ENCODE assay signal across 8 mouse cellular contexts in the genomic region with DNA sequence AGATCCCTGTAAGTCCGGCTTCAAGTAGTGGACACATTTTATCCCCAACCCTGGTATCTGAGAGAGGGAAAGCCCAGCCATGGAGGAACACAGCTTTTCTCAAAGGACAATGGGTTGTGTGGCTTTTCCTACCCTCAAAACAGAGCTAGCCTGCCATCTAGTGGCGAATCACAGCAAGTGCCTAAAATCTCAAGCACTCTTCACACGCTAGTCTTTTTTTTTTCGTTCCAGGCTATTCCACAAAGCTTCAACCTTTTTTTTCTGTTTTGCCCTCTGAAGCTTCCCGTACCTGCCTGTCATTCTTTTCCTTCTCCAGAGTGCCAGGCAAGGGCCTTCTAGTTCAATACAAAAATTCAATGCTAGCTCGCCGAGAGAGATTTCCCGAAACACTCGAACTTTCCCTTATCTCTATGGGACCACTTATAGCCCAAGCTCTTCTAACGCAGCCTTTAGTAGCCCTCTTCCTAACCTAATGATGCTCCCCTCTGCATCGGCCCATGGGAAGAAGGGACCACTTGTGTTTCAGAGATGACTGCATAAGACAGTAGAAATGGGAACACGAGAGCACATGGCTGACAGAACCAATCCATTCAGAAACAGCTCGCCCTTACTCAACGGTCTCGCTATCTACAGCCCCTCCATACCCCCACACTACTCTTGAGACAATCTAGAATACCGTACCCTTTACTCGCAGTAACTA. TPM values are rescaled to one million over a fixed set of nuclear protein-coding genes. Genes with fewer than 3 reads are reported as not detected.
DNase-seq lines count a peak whose midpoint lies in the region; ATAC-seq and TF ChIP-seq lines count a peak whose summit lies in the region.

No protein-coding gene starts in this region.

- H3K9ac ChIP-seq in ES-E14 (ENCODE audit: insufficient read depth, low read depth, low read length, poor library complexity, severe bottlenecking), result peak overlapping the region; percentile 56; the same call in 1 of the 2 replicates
- H3K9ac ChIP-seq in forebrain, postnatal 0 days, result peak overlapping the region; percentile 87
- peak overlapping the region; percentile 54 for H3K9ac ChIP-seq in lung, embryonic 14.5 days

- 1% methylated on average over 17 of the region's 17 CpGs for WGBS in forebrain, postnatal 0 days
- under 1% methylated on average over 17 of the region's 17 CpGs for WGBS in lung, embryonic 14.5 days
- under 1% methylated on average over 17 of the region's 17 CpGs for WGBS in olfactory bulb, adult 2 months

- peak; percentile 79 for DNase-seq in ES-E14 (ENCODE audit: low read depth, low spot score)
- peak; percentile 81 to 83 for DNase-seq in cerebellum, adult 18-20 months
- peak; percentile 93 for DNase-seq in forebrain, postnatal 0 days
- DNase-seq in heart, postnatal 4 days, result peak; percentile 85
- DNase-seq in layer of hippocampus, adult 2 months (ENCODE audit: low spot score in 2 of 2), result peak; percentile 81 to 86
- peak; percentile 94 for DNase-seq in lung, embryonic 14.5 days
- DNase-seq in thymus, adult 18-20 months, result peak; percentile 28 to 65

- H3K4me1 ChIP-seq in ES-E14 (ENCODE audit: control insufficient read depth in 2 of 2, insufficient read depth in 2 of 2, low read length in 2 of 2, poor library complexity in 1 of 2), result peaks cover 0 to 3% of the 10 kb centered on the region in 2 experiments; a peak in 1 of 4 replicates
- H3K4me1 ChIP-seq in forebrain, postnatal 0 days (ENCODE audit: insufficient read depth), result peaks cover 9% of the 10 kb centered on the region; the same call in 1 of the 2 replicates
- H3K4me1 ChIP-seq in lung, embryonic 14.5 days (ENCODE audit: insufficient read depth), result 0 out of 2 replicates have a peak, but pooled peaks cover 5% of the 10 kb centered on the region
- peaks cover 9% of the 10 kb centered on the region for H3K4me1 ChIP-seq in olfactory bulb, adult 2 months (ENCODE audit: control insufficient read depth, insufficient read depth, low read length)

- peaks cover 9% of the 10 kb centered on the region for H3K36me3 ChIP-seq in ES-E14 (ENCODE audit: control insufficient read depth, insufficient read depth, low read length, poor library complexity, severe bottlenecking)
- H3K36me3 ChIP-seq in forebrain, postnatal 0 days (ENCODE audit: insufficient read depth), result 0 out of 2 replicates have a peak, but pooled peaks cover 3% of the 10 kb centered on the region
- peaks cover 16% of the 10 kb centered on the region for H3K36me3 ChIP-seq in lung, embryonic 14.5 days (ENCODE audit: insufficient read depth)

- peak; percentile 96 for TF ChIP-seq CTCF in forebrain, postnatal 0 days (IDR thresholded peaks at IDR 0.05; ENCODE audit: low read depth)
- TF ChIP-seq CTCF in layer of hippocampus, adult 2 months (conservative IDR thresholded peaks at IDR 0.05), result peak; percentile 94
- TF ChIP-seq CTCF in lung, embryonic 14.5 days (IDR thresholded peaks at IDR 0.05; ENCODE audit: low read depth), result peak; percentile 96
- TF ChIP-seq CTCF in olfactory bulb, adult 2 months (IDR thresholded peaks at IDR 0.05; ENCODE audit: insufficient read depth, low read depth, low read length), result no peak

- H3K4me3 ChIP-seq in ES-E14 (ENCODE audit: insufficient read depth in 1 of 2, low read depth in 1 of 2, low read length in 2 of 2, poor library complexity in 1 of 2, severe bottlenecking in 1 of 2), result peak overlapping the region in 1 of 2 experiments; percentile 52; a peak in 2 of 4 replicates
- H3K4me3 ChIP-seq in forebrain, postnatal 0 days (ENCODE audit: low read depth, low read length), result peak overlapping the region; percentile 61
- H3K4me3 ChIP-seq in layer of hippocampus, adult 2 months, result peak overlapping the region; percentile 76
- peak overlapping the region; percentile 71 for H3K4me3 ChIP-seq in lung, embryonic 14.5 days (ENCODE audit: low read depth, low read length)
- peak overlapping the region; percentile 30 for H3K4me3 ChIP-seq in olfactory bulb, adult 2 months (ENCODE audit: insufficient read depth, low read depth, low read length)

- peak; percentile 66 for ATAC-seq in forebrain, postnatal 0 days
- peak; percentile 54 for ATAC-seq in lung, embryonic 14.5 days (ENCODE audit: insufficient read depth)

- TF ChIP-seq POLR2A in olfactory bulb, adult 2 months (IDR thresholded peaks at IDR 0.05; ENCODE audit: insufficient read depth, low read depth, low read length), result no peak

- no peaks in the 10 kb centered on the region for H3K27me3 ChIP-seq in forebrain, postnatal 0 days (ENCODE audit: insufficient read depth, low read length)
- H3K27me3 ChIP-seq in lung, embryonic 14.5 days (ENCODE audit: insufficient read depth, low read length), result no peaks in the 10 kb centered on the region

- in situ Hi-C loops in ES-E14 (cut with MboI; ENCODE audit: low sequenced_read_pairs in 2 of 2, unreplicated experiment in 2 of 2), result loop anchor here in 1 of 2 experiments (25.0 kb wide), 1 partner anchor 227 kb away; no protein-coding TSS in a partner anchor

- H3K27ac ChIP-seq in ES-E14 (ENCODE audit: insufficient read depth, low read depth, low read length, poor library complexity, severe bottlenecking), result no peak overlapping the region
- peak overlapping the region; percentile 88 for H3K27ac ChIP-seq in forebrain, postnatal 0 days (ENCODE audit: low read depth, low read length)
- H3K27ac ChIP-seq in layer of hippocampus, adult 2 months, result peak overlapping the region; percentile 89
- H3K27ac ChIP-seq in lung, embryonic 14.5 days (ENCODE audit: low read depth), result no peak overlapping the region
- peak overlapping the region; percentile 45 for H3K27ac ChIP-seq in olfactory bulb, adult 2 months (ENCODE audit: insufficient read depth, low read depth, low read length)

- H3K9me3 ChIP-seq in ES-E14 (ENCODE audit: control insufficient read depth, insufficient read depth, low read depth, low read length), result no peaks in the 10 kb centered on the region
- H3K9me3 ChIP-seq in forebrain, postnatal 0 days (ENCODE audit: low read length), result no peaks in the 10 kb centered on the region
- H3K9me3 ChIP-seq in lung, embryonic 14.5 days (ENCODE audit: low read depth, low read length), result no peaks in the 10 kb centered on the region

- H3K4me2 ChIP-seq in forebrain, postnatal 0 days (ENCODE audit: low read depth), result peak overlapping the region; percentile 98
- H3K4me2 ChIP-seq in lung, embryonic 14.5 days, result peak overlapping the region; percentile 87

TF ChIP-seq in ES-E14, 5 proteins besides CTCF, POLR2A, EP300 and RAD21:
- TF ChIP-seq ZC3H11A (IDR thresholded peaks at IDR 0.05; ENCODE audit: borderline replicate concordance, low read depth, low read length) (peak; percentile 74; the same call in 1 of the 2 replicates), CHD2 (IDR thresholded peaks at IDR 0.05; ENCODE audit: low read depth, low read length) (no peak), MAFK (IDR thresholded peaks at IDR 0.05; ENCODE audit: insufficient read depth, low read depth, low read length) (no peak), ZNF384 (IDR thresholded peaks at IDR 0.05; ENCODE audit: low read depth, low read length) (peak; percentile 91), HCFC1 (IDR thresholded peaks at IDR 0.05; ENCODE audit: borderline replicate concordance, insufficient read depth, low read length) (no peak)

RNA-seq across cellular contexts. Expression of a gene that starts 0.9 kb away (rescaled TPM):
- 100 and 116 TPM in 2 replicates for total RNA-seq in ES-E14 (2012; rRNA removed)
- 65.9 and 85.8 TPM in 2 replicates for total RNA-seq in forebrain, postnatal 0 days (2014; rRNA removed)
- 75.1 and 75.2 TPM in 2 replicates for polyA plus RNA-seq in forebrain, postnatal 0 days (2015; fragmentation: Nextera tagmentation; extraction: Ambion mirVana)
- 10 to 100 TPM; 26.8 to 28.7 TPM for total RNA-seq in heart, postnatal 4 days (2021)
- total RNA-seq in layer of hippocampus, adult 2 months (2021), result 10 to 100 TPM; 27.0 to 30.0 TPM
- 129 and 130 TPM in 2 replicates for polyA plus RNA-seq in lung, embryonic 14.5 days (2014; fragmentation: Nextera tagmentation; extraction: Ambion mirVana)
- polyA plus RNA-seq in olfactory bulb, adult 2 months (2012; ENCODE audit: insufficient read depth, insufficient read length, low replicate concordance, missing spikeins), result not detected in 2 replicates

RNA-seq across cellular contexts. Expression of a gene that starts 6.5 kb away (rescaled TPM):
- 672 and 786 TPM in 2 replicates for total RNA-seq in ES-E14 (2012; rRNA removed)
- total RNA-seq in forebrain, postnatal 0 days (2014; rRNA removed), result 72.0 and 101 TPM in 2 replicates
- 308 and 448 TPM in 2 replicates for polyA plus RNA-seq in forebrain, postnatal 0 days (2015; fragmentation: Nextera tagmentation; extraction: Ambion mirVana)
- 100 to 1,000 TPM; 108 to 113 TPM for total RNA-seq in heart, postnatal 4 days (2021)
- 10 to 100 TPM; 75.3 to 88.0 TPM for total RNA-seq in layer of hippocampus, adult 2 months (2021)
- 723 and 735 TPM in 2 replicates for polyA plus RNA-seq in lung, embryonic 14.5 days (2014; fragmentation: Nextera tagmentation; extraction: Ambion mirVana)
- polyA plus RNA-seq in olfactory bulb, adult 2 months (2012; ENCODE audit: insufficient read depth, insufficient read length, low replicate concordance, missing spikeins), result not detected in 2 replicates

RNA-seq across cellular contexts. Expression of a gene that starts 32.4 kb away (rescaled TPM):
- total RNA-seq in ES-E14 (2012; rRNA removed), result 41.5 and 58.5 TPM in 2 replicates
- 105 and 113 TPM in 2 replicates for total RNA-seq in forebrain, postnatal 0 days (2014; rRNA removed)
- 90.1 and 99.2 TPM in 2 replicates for polyA plus RNA-seq in forebrain, postnatal 0 days (2015; fragmentation: Nextera tagmentation; extraction: Ambion mirVana)
- total RNA-seq in heart, postnatal 4 days (2021), result 10 to 100 TPM; 52.5 TPM
- 100 to 1,000 TPM; 112 to 118 TPM for total RNA-seq in layer of hippocampus, adult 2 months (2021)
- polyA plus RNA-seq in lung, embryonic 14.5 days (2014; fragmentation: Nextera tagmentation; extraction: Ambion mirVana), result 83.5 and 88.1 TPM in 2 replicates
- not detected in 2 replicates for polyA plus RNA-seq in olfactory bulb, adult 2 months (2012; ENCODE audit: insufficient read depth, insufficient read length, low replicate concordance, missing spikeins)

RNA-seq across cellular contexts. Expression of a gene that starts 39.4 kb away (rescaled TPM):
- total RNA-seq in ES-E14 (2012; rRNA removed), result 46.1 and 70.9 TPM in 2 replicates
- total RNA-seq in forebrain, postnatal 0 days (2014; rRNA removed), result 201 and 252 TPM in 2 replicates
- polyA plus RNA-seq in forebrain, postnatal 0 days (2015; fragmentation: Nextera tagmentation; extraction: Ambion mirVana), result 150 and 191 TPM in 2 replicates
- total RNA-seq in heart, postnatal 4 days (2021), result 10 to 100 TPM; 60.2 to 62.3 TPM
- 100 to 1,000 TPM; 151 to 156 TPM for total RNA-seq in layer of hippocampus, adult 2 months (2021)
- 208 and 219 TPM in 2 replicates for polyA plus RNA-seq in lung, embryonic 14.5 days (2014; fragmentation: Nextera tagmentation; extraction: Ambion mirVana)
- polyA plus RNA-seq in olfactory bulb, adult 2 months (2012; ENCODE audit: insufficient read depth, insufficient read length, low replicate concordance, missing spikeins), result 194 and 323 TPM in 2 replicates

Comparison
In these comparisons a context has a peak if more than half of its experiments do, and no peak if none do; other contexts are left out.
1. H3K27ac ChIP-seq: peak in forebrain, postnatal 0 days (single experiment), layer of hippocampus, adult 2 months (single experiment) and olfactory bulb, adult 2 months (single experiment); none in ES-E14 (single experiment) and lung, embryonic 14.5 days (single experiment).
2. Peak in every context shown above with its lines, with median percentiles within 50 percentile points of each other: DNase-seq and H3K9ac ChIP-seq.